Mouse (Mus musculus): ENCODE data around the gene Gal3st2b. TPM values are rescaled to one million over a fixed set of nuclear protein-coding genes. Genes with fewer than 3 reads are reported as not detected.
"Not testable (repeated sequence)": the region's sequence is repeated elsewhere in the genome, so short reads cannot be mapped to it uniquely, and the experiment has no call there.

The Gal3st2b gene
- polyA plus RNA-seq (2012; rRNA removed), result 3.5 and 3.7 TPM in 2 replicates

DNA sequence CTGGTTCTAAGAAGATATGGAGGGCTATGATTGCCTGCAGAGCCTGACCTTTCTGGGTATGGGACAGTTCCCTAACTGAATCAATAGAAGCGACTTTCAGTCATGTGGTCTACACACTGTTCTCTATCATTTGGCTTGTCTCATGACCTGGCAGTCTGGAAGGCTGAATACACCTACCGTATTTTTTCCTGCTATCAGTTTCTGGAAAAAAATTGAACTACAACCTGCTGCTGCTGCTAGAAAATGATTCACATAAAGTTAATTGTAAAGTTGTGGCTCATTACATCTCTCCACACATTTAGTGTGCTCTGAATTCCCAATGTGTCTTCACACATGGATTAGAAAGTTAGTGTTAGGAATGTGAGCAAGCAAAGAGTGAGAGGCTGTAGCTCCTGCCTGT lies at the start of gene Gal3st2b:
Gal3st2b (plus strand) TSS at position 301 of the 400 bp plus-strand sequence.
- not testable (repeated sequence) for H3K27ac ChIP-seq (ENCODE audit: insufficient read depth, low read length); H3K4me1 ChIP-seq (ENCODE audit: control insufficient read depth, insufficient read depth, insufficient read length); H3K36me3 ChIP-seq (ENCODE audit: control insufficient read depth, insufficient read depth, low read length); DNase-seq (ENCODE audit: low read depth in 1 of 2, low spot score in 2 of 2); H3K4me3 ChIP-seq (ENCODE audit: extremely low read depth, insufficient read depth, insufficient read length); H3K27me3 ChIP-seq (ENCODE audit: control insufficient read depth, insufficient read depth, low read length)
- 90% methylated on average over 2 of the region's 2 CpGs for WGBS

DNA sequence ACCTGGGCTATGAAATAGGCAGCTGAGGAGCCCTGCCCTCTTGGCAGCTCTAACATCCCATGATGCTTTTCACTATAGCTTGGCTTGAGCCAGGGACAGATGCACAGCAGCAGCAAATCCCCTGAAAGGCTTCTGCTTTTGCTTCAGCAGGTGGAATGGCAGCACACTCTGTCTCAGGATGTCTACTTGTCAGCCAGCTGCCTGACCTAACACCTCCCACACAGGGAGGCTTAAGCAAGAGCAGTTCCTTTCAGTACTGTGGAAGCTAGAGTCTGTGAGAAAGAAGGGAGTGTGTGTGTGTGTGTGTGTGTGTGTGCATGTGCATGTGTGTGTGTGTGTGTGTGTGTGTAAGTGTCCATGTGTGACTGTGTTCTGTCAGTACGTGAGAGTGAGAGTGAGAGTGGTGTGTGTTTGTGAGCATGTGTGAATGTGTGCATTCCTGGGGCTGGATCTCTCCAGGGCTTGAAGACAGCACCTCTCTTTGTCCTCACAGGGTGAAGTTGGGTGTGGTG lies 46.5 kb upstream of the Gal3st2b start:
- not testable (repeated sequence) for DNase-seq (ENCODE audit: low read depth in 1 of 2, low spot score in 2 of 2); H3K27me3 ChIP-seq (ENCODE audit: control insufficient read depth, insufficient read depth, low read length); H3K36me3 ChIP-seq (ENCODE audit: control insufficient read depth, insufficient read depth, low read length); H3K27ac ChIP-seq (ENCODE audit: insufficient read depth, low read length); H3K4me3 ChIP-seq (ENCODE audit: extremely low read depth, insufficient read depth, insufficient read length); H3K4me1 ChIP-seq (ENCODE audit: control insufficient read depth, insufficient read depth, insufficient read length)
- WGBS, result 88% methylated on average over 1 of the region's 1 CpGs

DNA sequence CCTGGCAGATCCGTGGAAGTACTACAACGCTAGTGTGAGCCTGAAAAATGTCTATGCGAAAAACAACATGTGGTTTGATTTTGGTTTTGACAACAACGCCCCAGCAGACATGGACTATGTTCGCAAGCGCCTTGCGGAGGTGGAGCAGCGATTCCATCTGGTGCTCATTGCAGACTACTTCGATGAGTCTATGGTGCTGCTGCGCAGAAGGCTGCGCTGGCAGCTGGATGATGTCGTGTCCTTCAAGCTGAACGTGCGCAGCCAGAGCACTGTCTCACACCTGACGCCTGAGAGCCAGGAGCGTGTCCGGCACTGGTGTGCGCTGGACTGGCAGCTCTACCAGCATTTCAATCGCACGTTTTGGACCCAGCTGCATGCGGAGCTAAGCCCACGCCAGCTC lies 43.7 kb upstream of the Gal3st2b start:
- H3K4me1 ChIP-seq (ENCODE audit: control insufficient read depth, insufficient read depth, insufficient read length); H3K27me3 ChIP-seq (ENCODE audit: control insufficient read depth, insufficient read depth, low read length); H3K4me3 ChIP-seq (ENCODE audit: extremely low read depth, insufficient read depth, insufficient read length); H3K36me3 ChIP-seq (ENCODE audit: control insufficient read depth, insufficient read depth, low read length); H3K27ac ChIP-seq (ENCODE audit: insufficient read depth, low read length); DNase-seq (ENCODE audit: low read depth in 1 of 2, low spot score in 2 of 2): not testable (repeated sequence)
- 93% methylated on average over 12 of the region's 22 CpGs for WGBS

DNA sequence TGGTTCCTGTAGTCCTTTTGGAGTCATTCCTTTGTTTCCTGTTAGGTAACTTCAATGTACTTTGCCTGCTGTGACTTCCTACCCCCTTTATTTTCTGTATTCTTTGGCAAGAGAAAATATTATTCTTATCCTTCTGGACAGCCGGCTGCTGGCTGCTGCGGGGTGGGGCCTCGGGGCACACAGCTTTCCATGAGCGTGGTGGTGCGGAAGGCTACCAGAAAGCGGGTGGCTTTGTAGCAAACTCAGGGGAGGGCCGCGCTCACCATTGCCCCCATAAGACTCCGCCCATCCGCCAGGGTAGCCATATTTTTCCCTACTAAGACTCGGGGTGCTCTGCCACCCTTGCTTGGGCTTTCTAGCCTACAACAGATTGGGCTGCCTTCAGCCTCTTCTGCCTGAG lies 36.3 kb upstream of the Gal3st2b start:
- DNase-seq (ENCODE audit: low read depth in 1 of 2, low spot score in 2 of 2); H3K4me1 ChIP-seq (ENCODE audit: control insufficient read depth, insufficient read depth, insufficient read length); H3K4me3 ChIP-seq (ENCODE audit: extremely low read depth, insufficient read depth, insufficient read length); H3K27me3 ChIP-seq (ENCODE audit: control insufficient read depth, insufficient read depth, low read length); H3K27ac ChIP-seq (ENCODE audit: insufficient read depth, low read length); H3K36me3 ChIP-seq (ENCODE audit: control insufficient read depth, insufficient read depth, low read length): not testable (repeated sequence)
- WGBS, result no CpG with 5 or more reads among the region's 11 CpGs

DNA sequence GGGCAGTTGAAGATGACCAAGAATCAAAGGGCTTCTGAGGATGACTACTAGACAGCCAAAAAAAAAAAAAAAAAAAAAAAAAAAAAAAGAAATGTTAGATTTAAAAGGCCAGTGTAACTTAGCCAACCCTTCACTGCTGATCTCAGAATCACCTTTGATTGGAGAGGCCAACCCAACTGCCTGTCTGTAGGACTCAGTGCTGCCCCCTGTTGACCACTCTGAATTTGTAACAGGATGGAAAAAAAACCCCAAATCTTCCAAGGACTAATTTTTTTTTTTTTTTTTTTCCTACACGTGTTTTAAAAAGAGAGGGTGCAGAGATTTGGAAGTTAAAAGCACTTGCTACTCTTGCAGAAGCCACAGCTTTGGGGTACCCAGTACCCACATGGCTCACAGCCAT lies 27.2 kb upstream of the Gal3st2b start:
- H3K36me3 ChIP-seq (ENCODE audit: control insufficient read depth, insufficient read depth, low read length); H3K4me1 ChIP-seq (ENCODE audit: control insufficient read depth, insufficient read depth, insufficient read length); H3K4me3 ChIP-seq (ENCODE audit: extremely low read depth, insufficient read depth, insufficient read length); DNase-seq (ENCODE audit: low read depth in 1 of 2, low spot score in 2 of 2); H3K27ac ChIP-seq (ENCODE audit: insufficient read depth, low read length); H3K27me3 ChIP-seq (ENCODE audit: control insufficient read depth, insufficient read depth, low read length): not testable (repeated sequence)
- 71% methylated on average over 1 of the region's 1 CpGs for WGBS

DNA sequence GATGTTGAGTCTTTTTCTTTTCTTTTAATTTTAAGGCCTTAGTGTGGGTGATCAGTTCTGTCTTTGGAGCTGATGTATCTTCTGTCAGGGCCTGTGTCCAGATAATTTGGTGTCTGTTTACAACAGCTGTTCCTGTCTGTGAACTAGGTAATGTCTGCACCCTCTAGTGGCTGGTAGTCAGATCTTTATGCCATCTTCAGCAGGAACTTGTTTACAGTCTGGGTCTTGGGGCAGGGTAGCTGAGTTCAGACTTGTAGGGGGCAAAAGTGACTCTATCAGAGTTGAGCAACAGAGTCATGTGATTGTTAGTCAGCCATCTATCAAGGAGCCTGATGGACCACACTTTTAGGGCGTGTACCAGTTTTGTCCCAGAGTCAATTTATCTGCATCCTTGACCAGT lies 20.7 kb upstream of the Gal3st2b start:
- H3K27ac ChIP-seq (ENCODE audit: insufficient read depth, low read length); DNase-seq (ENCODE audit: low read depth in 1 of 2, low spot score in 2 of 2); H3K27me3 ChIP-seq (ENCODE audit: control insufficient read depth, insufficient read depth, low read length); H3K4me1 ChIP-seq (ENCODE audit: control insufficient read depth, insufficient read depth, insufficient read length); H3K4me3 ChIP-seq (ENCODE audit: extremely low read depth, insufficient read depth, insufficient read length); H3K36me3 ChIP-seq (ENCODE audit: control insufficient read depth, insufficient read depth, low read length): not testable (repeated sequence)
- no CpG with 5 or more reads among the region's 1 CpGs for WGBS

DNA sequence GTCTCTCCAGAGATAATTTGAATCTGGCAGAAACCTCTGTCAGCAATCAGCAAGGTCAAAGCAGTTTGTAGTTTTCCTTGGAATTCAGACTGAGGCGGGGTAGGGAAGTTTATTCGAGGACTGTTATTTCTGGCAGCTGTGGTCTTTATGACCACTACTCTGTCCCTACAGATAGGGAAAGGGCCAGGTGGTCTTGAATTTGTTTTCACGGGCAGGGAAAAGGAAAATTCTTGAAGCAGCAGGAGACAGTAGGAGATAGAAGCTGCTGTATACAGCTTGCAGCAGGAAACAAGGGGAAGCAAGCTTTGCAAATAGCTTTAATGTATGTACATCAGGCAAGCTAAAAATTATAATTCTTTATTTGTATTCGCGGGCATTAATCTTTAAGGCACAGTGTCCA lies 16.8 kb upstream of the Gal3st2b start:
- H3K36me3 ChIP-seq (ENCODE audit: control insufficient read depth, insufficient read depth, low read length); H3K27me3 ChIP-seq (ENCODE audit: control insufficient read depth, insufficient read depth, low read length); H3K4me3 ChIP-seq (ENCODE audit: extremely low read depth, insufficient read depth, insufficient read length); DNase-seq (ENCODE audit: low read depth in 1 of 2, low spot score in 2 of 2); H3K27ac ChIP-seq (ENCODE audit: insufficient read depth, low read length); H3K4me1 ChIP-seq (ENCODE audit: control insufficient read depth, insufficient read depth, insufficient read length): not testable (repeated sequence)
- WGBS, result 83% methylated on average over 5 of the region's 5 CpGs

DNA sequence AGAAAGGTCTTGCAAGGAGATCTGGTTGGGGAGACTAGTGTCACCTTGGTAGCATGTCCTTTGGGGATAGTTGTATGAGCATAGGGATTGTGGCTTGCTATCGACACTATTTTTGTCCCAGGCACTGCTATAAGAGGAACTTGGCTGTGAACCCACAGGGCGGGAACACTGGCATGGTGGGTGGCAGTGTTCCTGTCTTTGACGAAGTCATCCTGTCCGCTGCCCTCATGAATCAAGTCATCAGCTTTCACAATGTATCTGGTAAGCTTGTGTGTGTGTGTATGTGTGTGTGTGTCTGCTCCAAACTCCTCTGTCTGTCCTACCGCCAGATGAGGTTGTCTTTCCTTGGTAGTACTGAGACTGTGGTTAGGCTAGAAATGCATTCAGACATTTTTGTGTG lies 11.4 kb upstream of the Gal3st2b start:
- H3K36me3 ChIP-seq (ENCODE audit: control insufficient read depth, insufficient read depth, low read length); DNase-seq (ENCODE audit: low read depth in 1 of 2, low spot score in 2 of 2); H3K4me3 ChIP-seq (ENCODE audit: extremely low read depth, insufficient read depth, insufficient read length); H3K4me1 ChIP-seq (ENCODE audit: control insufficient read depth, insufficient read depth, insufficient read length); H3K27me3 ChIP-seq (ENCODE audit: control insufficient read depth, insufficient read depth, low read length); H3K27ac ChIP-seq (ENCODE audit: insufficient read depth, low read length): not testable (repeated sequence)
- WGBS, result 12% methylated on average over 4 of the region's 5 CpGs

DNA sequence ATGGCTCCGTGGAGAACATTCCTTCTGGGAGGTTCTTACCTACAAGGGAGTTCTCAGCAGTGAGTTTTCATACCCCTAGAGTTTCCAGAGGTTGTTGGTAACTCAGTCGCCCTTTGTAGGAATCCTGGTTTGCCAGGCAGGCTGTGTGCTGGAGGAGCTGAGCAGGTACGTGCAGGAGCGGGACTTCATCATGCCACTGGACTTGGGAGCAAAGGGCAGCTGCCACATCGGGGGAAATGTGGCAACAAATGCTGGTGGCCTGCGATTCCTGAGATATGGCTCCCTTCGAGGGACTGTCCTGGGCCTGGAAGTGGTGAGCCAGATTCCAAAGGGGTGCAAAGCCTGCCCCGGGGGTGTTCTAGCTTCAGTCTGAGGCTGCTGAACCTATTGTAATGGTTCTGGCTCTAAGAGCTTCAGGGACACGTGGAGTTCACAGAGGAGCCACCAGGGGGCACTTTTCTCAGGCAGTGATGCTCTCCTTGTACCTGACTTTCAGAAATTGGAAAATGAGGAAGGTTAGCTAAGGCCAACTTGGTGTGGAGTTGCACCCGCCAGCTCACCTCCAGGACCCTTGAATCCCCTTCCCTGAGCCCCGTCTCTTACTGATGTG lies 9.0 kb upstream of the Gal3st2b start:
- no CpG with 5 or more reads among the region's 11 CpGs for WGBS
- DNase-seq (ENCODE audit: low read depth in 1 of 2, low spot score in 2 of 2); H3K36me3 ChIP-seq (ENCODE audit: control insufficient read depth, insufficient read depth, low read length); H3K4me3 ChIP-seq (ENCODE audit: extremely low read depth, insufficient read depth, insufficient read length); H3K27ac ChIP-seq (ENCODE audit: insufficient read depth, low read length); H3K27me3 ChIP-seq (ENCODE audit: control insufficient read depth, insufficient read depth, low read length); H3K4me1 ChIP-seq (ENCODE audit: control insufficient read depth, insufficient read depth, insufficient read length): not testable (repeated sequence)

DNA sequence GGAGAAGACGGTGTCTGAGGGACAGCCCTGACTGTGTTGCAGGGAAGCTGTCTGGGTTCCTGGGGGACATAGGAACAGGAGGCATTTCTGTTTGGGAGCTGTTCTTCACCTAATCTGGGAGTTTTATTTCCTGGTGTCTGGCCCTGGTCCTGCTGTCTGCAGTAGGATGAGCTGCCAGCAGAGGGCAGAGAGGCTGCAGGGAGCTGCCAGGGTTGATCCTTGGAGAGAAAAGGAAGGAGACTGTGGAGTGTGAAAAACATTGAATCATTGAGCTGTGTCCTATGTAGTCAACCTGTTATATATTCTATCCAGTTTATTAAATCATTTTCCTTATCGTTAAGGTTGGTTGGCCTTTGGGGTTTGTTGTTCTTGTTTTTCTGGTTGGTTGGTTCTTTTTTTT lies 6.2 kb upstream of the Gal3st2b start:
- WGBS, result 40% methylated on average over 1 of the region's 2 CpGs
- not testable (repeated sequence) for DNase-seq (ENCODE audit: low read depth in 1 of 2, low spot score in 2 of 2); H3K27me3 ChIP-seq (ENCODE audit: control insufficient read depth, insufficient read depth, low read length)

DNA sequence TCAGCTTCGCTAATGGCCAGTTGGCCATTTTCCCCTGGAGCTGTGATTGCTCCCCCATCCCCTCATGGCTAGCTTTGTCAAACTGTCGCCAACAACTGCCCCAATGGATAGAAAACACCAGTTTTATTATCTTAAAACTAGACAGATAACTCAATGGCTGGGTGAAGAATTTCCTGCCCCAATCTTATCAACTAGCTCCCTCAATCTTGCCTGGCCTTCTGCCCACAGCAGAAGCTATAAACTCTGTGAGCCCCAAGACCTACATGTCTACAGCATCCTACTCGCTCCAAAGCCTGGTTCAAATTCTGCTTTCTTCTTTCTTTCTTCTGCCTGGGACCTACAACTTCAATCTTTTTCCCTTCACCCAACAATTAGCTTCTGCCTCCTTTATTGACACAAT lies 951 bp upstream of the Gal3st2b start:
- H3K27me3 ChIP-seq (ENCODE audit: control insufficient read depth, insufficient read depth, low read length); H3K4me3 ChIP-seq (ENCODE audit: extremely low read depth, insufficient read depth, insufficient read length); H3K27ac ChIP-seq (ENCODE audit: insufficient read depth, low read length); H3K36me3 ChIP-seq (ENCODE audit: control insufficient read depth, insufficient read depth, low read length); H3K4me1 ChIP-seq (ENCODE audit: control insufficient read depth, insufficient read depth, insufficient read length); DNase-seq (ENCODE audit: low read depth in 1 of 2, low spot score in 2 of 2): not testable (repeated sequence)
- 83% methylated on average over 3 of the region's 3 CpGs for WGBS

More for the DNA sequence above, 6.2 kb upstream of the Gal3st2b start:
- H3K4me3 ChIP-seq (ENCODE audit: extremely low read depth, insufficient read depth, insufficient read length); H3K4me1 ChIP-seq (ENCODE audit: control insufficient read depth, insufficient read depth, insufficient read length); H3K36me3 ChIP-seq (ENCODE audit: control insufficient read depth, insufficient read depth, low read length); H3K27ac ChIP-seq (ENCODE audit: insufficient read depth, low read length): not testable (repeated sequence)
